Mouse (Mus musculus): ENCODE measurements at regions not wholly inside any gene's neighbourhood (a gene's known extent, or its start where the extent isn't known, plus 50 kb on each side); places are given as distances from the start of the nearest gene placed in this dataset.
"Not testable (repeated sequence)": the region's sequence is repeated elsewhere in the genome, so short reads cannot be mapped to it uniquely, and the experiment has no call there.

- H3K27ac ChIP-seq (ENCODE audit: insufficient read depth, low read depth, low read length); H3K4me3 ChIP-seq (ENCODE audit: insufficient read depth, low read length); H3K4me1 ChIP-seq (ENCODE audit: control insufficient read depth, insufficient read depth, low read length): not testable (repeated sequence)
Measured at GRCm38 (mm10) chr1:184669173-184669572, 63.2 kb downstream of the Hlx start.

GRCm38 (mm10) chr1:184668428-184668827 lies 64.0 kb downstream of the Hlx start:
- H3K27ac ChIP-seq (ENCODE audit: insufficient read depth, low read depth, low read length), result no peak overlapping the region
- H3K4me1 ChIP-seq (ENCODE audit: control insufficient read depth, insufficient read depth, low read length), result peaks cover 6% of the 10 kb centered on the region
- H3K4me3 ChIP-seq (ENCODE audit: insufficient read depth, low read length), result no peak overlapping the region
- no peak for TF ChIP-seq POLR2A (IDR thresholded peaks at IDR 0.05; ENCODE audit: borderline replicate concordance, low read depth, low read length)
- no peak for TF ChIP-seq CTCF (IDR thresholded peaks at IDR 0.05; ENCODE audit: low read depth, low read length)

DNA sequence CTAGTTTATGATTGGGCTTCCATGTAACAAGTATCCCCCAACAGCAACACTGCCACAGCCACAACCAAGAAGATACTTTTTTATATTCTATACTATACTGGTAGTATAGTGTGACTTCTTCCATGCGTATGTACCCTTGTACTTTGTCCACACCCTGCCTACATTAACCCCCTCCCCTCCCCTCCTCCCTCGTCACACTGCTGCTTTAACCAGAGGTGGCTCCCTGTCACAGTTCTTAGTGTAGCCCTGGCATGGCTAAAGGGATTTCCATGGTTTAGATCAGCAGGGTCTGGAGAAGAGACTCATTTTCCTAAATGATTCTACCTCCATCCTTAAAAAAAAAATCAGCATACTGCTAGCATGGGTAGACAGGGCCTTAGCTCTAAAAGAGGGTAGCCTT lies 64.4 kb downstream of the Hlx start:
- TF ChIP-seq CTCF (IDR thresholded peaks at IDR 0.05; ENCODE audit: low read depth, low read length), result no peak
- H3K27ac ChIP-seq (ENCODE audit: insufficient read depth, low read depth, low read length), result no peak overlapping the region
- no peak overlapping the region for H3K4me3 ChIP-seq (ENCODE audit: insufficient read depth, low read length)
- peaks cover 6% of the 10 kb centered on the region for H3K4me1 ChIP-seq (ENCODE audit: control insufficient read depth, insufficient read depth, low read length)

DNA sequence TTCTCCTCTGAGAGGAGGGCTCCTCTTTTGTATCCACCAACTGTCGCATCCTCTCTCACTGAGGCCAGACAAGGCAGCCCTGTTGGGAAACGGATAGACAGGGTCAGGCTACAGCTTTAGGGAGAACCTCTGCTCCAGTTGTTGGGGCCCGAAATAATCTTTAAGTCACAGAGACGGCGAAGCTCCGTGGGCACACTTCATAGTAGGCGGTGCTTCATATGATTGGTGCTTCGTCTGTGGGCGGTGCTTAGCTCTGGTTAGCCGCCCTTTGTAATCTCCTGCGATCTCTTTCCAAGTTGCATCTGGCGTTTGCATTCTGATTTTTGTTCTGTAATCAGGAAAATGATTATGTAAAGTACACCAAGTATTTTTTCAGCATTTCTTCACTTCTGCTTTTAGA lies 67.2 kb downstream of the Hlx start:
- Histone ChIP-seq H3K4me3 (ENCODE audit: insufficient read depth, low read length) (no peak overlapping the region), H3K27ac (ENCODE audit: insufficient read depth, low read depth, low read length) (no peak overlapping the region), H3K4me1 (ENCODE audit: control insufficient read depth, insufficient read depth, low read length) (peaks cover 11% of the 10 kb centered on the region)
- TF ChIP-seq POLR2A (IDR thresholded peaks at IDR 0.05; ENCODE audit: borderline replicate concordance, low read depth, low read length) (no peak), CTCF (IDR thresholded peaks at IDR 0.05; ENCODE audit: low read depth, low read length) (no peak)

DNA sequence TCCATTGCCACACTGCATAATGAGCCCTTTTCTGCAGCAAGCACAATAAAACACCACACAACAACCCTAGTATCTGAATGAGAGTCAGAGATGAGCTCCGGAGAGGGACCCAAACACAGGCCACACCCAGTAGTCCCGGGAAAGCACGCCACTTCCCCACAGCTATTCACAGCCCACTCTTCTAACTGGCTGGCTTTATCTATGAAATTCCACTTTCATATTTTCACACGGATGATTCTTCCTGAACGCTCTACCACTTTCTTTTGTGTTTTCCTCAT lies 68.4 kb downstream of the Hlx start:
- TF ChIP-seq CTCF (IDR thresholded peaks at IDR 0.05; ENCODE audit: low read depth, low read length) (no peak), POLR2A (IDR thresholded peaks at IDR 0.05; ENCODE audit: borderline replicate concordance, low read depth, low read length) (no peak)
- Histone ChIP-seq H3K4me3 (ENCODE audit: insufficient read depth, low read length) (no peak overlapping the region), H3K4me1 (ENCODE audit: control insufficient read depth, insufficient read depth, low read length) (peaks cover 16% of the 10 kb centered on the region), H3K27ac (ENCODE audit: insufficient read depth, low read depth, low read length) (no peak overlapping the region)

DNA sequence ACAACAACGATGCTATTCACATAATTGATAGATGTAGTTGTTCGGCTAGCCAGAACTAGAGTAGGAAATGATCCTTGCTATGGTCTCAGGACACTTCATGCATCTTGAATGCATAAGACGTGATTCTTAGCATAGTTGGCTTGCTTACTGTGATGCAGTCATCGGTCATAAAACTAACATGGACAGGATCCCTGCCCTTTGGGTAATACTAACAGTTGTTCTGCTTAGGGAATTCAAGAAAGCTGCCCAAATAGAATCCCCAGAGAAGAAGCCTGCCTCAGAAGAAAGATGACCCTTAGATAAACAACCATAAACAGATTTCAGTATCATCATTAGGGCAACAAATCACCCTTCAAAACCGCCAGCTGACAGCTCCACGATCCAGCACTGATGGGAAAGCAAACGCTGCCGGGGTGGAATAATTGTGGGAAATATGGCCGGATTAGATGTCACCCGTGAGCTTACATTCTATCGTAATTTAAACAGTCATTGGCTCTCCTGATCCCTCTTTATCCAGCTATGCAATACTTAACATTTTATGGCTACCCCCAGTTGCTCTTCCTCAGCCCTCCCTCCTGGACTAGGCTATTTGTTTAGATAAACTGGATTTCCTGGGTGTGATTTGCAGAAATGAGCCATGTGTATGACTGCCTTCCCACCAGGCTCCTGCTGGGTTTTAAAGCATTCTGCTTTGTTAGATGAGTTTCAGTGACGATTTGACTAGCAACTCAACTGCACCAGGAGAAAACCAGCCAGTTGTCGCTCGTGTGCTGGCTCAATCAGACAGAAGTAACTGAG lies 68.9 kb downstream of the Hlx start:
- TF ChIP-seq POLR2A (IDR thresholded peaks at IDR 0.05; ENCODE audit: borderline replicate concordance, low read depth, low read length), result no peak
- no peak for TF ChIP-seq CTCF (IDR thresholded peaks at IDR 0.05; ENCODE audit: low read depth, low read length)
- Histone ChIP-seq H3K27ac (ENCODE audit: insufficient read depth, low read depth, low read length) (no peak overlapping the region), H3K4me3 (ENCODE audit: insufficient read depth, low read length) (no peak overlapping the region), H3K4me1 (ENCODE audit: control insufficient read depth, insufficient read depth, low read length) (peaks cover 22% of the 10 kb centered on the region)

- Histone ChIP-seq H3K4me3 (ENCODE audit: insufficient read depth, low read length) (no peak overlapping the region), H3K27ac (ENCODE audit: insufficient read depth, low read depth, low read length) (no peak overlapping the region)
- no peak for TF ChIP-seq CTCF (IDR thresholded peaks at IDR 0.05; ENCODE audit: low read depth, low read length)
Measured at GRCm38 (mm10) chr1:184650541-184651105, 81.8 kb downstream of the Hlx start.

GRCm38 (mm10) chr1:184647920-184648540 lies 84.4 kb downstream of the Hlx start:
- Histone ChIP-seq H3K27ac (ENCODE audit: insufficient read depth, low read depth, low read length) (no peak overlapping the region), H3K4me1 (ENCODE audit: control insufficient read depth, insufficient read depth, low read length) (peaks cover 20% of the 10 kb centered on the region), H3K4me3 (ENCODE audit: insufficient read depth, low read length) (no peak overlapping the region)
- TF ChIP-seq CTCF (IDR thresholded peaks at IDR 0.05; ENCODE audit: low read depth, low read length) (no peak), POLR2A (IDR thresholded peaks at IDR 0.05; ENCODE audit: borderline replicate concordance, low read depth, low read length) (no peak)

More at GRCm38 (mm10) chr1:184650541-184651105, 81.8 kb downstream of the Hlx start:
- 0 out of 2 replicates have a peak, but pooled peaks cover 5% of the 10 kb centered on the region for H3K4me1 ChIP-seq (ENCODE audit: control insufficient read depth, insufficient read depth, low read length)

DNA sequence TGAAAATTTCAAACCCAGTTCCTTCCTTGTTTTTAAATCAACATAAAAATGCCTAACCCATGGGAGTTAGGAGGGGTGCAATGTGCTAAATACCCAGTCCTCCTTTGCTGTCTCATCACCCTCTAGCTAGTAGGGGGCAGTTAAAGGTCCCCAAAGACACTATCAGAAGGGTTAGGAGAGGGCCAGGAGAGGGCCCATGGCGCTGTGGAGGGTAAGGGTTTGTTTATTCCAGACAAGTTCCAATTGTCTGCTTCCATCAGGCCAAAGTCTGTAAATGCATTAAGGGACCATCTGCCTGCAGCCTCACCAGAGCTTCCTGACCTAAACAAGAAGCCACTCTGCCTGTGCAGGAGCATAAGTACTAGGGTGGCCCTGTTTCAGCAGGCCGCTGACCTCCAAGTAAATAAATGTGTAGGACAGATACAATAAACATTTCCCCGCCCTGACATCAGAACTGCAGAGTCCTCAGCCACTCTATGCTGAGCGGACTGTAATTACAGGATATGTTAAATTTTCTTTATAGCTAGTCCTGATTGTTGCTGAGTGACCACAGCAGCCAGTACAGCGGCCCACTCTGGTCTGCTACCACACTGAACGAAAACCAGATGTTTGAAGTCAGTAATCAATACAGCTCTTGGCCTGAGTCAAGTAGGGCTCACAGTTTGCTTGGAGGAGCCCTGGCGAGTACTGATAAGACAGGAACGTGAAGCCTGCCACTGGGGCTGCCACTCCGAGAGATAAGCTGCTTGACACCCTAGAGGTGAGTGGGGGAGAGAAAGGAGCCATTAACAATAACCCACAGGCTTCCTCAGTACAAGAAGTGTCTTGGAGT lies 87.4 kb downstream of the Hlx start:
- no peak overlapping the region for H3K4me3 ChIP-seq (ENCODE audit: insufficient read depth, low read length)
- peaks cover 15% of the 10 kb centered on the region for H3K4me1 ChIP-seq (ENCODE audit: control insufficient read depth, insufficient read depth, low read length)
- no peak for TF ChIP-seq POLR2A (IDR thresholded peaks at IDR 0.05; ENCODE audit: borderline replicate concordance, low read depth, low read length)
- no peak for TF ChIP-seq CTCF (IDR thresholded peaks at IDR 0.05; ENCODE audit: low read depth, low read length)
- H3K27ac ChIP-seq (ENCODE audit: insufficient read depth, low read depth, low read length), result no peak overlapping the region

Data from bone marrow macrophage, adult 2 months (primary cell).